Mouse (Mus musculus) cerebellum, postnatal 4 days (tissue): ENCODE results near the gene Chadl.

Experiments
- DNase-seq, 2 experiments: peaks; one replicate each; pipeline ENCODE4 v3.0.0; 2022; ENCODE audit warnings: low spot score in 2 of 2, mixed read lengths in 1 of 2

The Chadl gene

GRCm38 (mm10) chr15:81700601-81701000 is 3.5 kb upstream of the Chadl start:
- no peak for DNase-seq

GRCm38 (mm10) chr15:81700161-81700560 is 3.1 kb upstream of the Chadl start:
- no peak for DNase-seq

GRCm38 (mm10) chr15:81698532-81698931 is 1.4 kb upstream of the Chadl start:
- DNase-seq: no peak

GRCm38 (mm10) chr15:81697847-81698246 is 760 bp upstream of the Chadl start:
- DNase-seq: peak in 1 of 2 experiments; percentile 24

- DNase-seq: no peak
Measured at GRCm38 (mm10) chr15:81694891-81695290, 2.2 kb downstream of the Chadl start.

- DNase-seq: peak; percentile 59 to 84
Measured at GRCm38 (mm10) chr15:81693967-81694881, 2.9 kb downstream of the Chadl start.

- DNase-seq: no peak
Measured at GRCm38 (mm10) chr15:81693366-81693966, 3.6 kb downstream of the Chadl start.

- DNase-seq: no peak
Measured at GRCm38 (mm10) chr15:81680301-81680805, 16.7 kb downstream of the Chadl start.

GRCm38 (mm10) chr15:81676637-81677036 is 20.4 kb downstream of the Chadl start:
- DNase-seq: no peak

GRCm38 (mm10) chr15:81670231-81670640 is 26.9 kb downstream of the Chadl start:
- peak in 1 of 2 experiments; percentile 39 for DNase-seq

GRCm38 (mm10) chr15:81666957-81667356 is 30.1 kb downstream of the Chadl start:
- no peak for DNase-seq

GRCm38 (mm10) chr15:81663697-81664561 is 33.2 kb downstream of the Chadl start, which contains the start of gene L3mbtl2:
TSS of gene L3mbtl2 (plus strand) at chr15:81663889.
- DNase-seq: peak; percentile 72 to 90

- DNase-seq: no peak
Measured at GRCm38 (mm10) chr15:81663281-81663680, 33.8 kb downstream of the Chadl start.

- no peak for DNase-seq
Measured at GRCm38 (mm10) chr15:81661701-81662100, 35.4 kb downstream of the Chadl start.

- peak in 1 of 2 experiments; percentile 50 for DNase-seq
Measured at GRCm38 (mm10) chr15:81650636-81651035, 46.5 kb downstream of the Chadl start.

GRCm38 (mm10) chr15:81649516-81650455 is 47.3 kb downstream of the Chadl start:
- DNase-seq: peak in 1 of 2 experiments; percentile 13
